ENCODE assay signal across 11 mouse cellular contexts in genomic region chr6:31197631-31198338, GRCm38 (mm10).
DNase-seq lines count a peak whose midpoint lies in the region; ATAC-seq lines count a peak whose summit lies in the region.
"Had no signal": no experiment of that assay in that cellular context is flagged by ENCODE, and none has a peak within 500 bp of the region (broad histone marks: within the 10 kb centered on the region; RNA-seq: fewer than 3 reads in every experiment).

No protein-coding gene starts in this region.

- intact Hi-C loops in left cerebral cortex, postnatal 25 days (cut with DNase I) = loop anchor here (2.0 to 5.0 kb wide), 2 partner anchors 19 to 255 kb away; no protein-coding TSS in a partner anchor

- H3K4me3 ChIP-seq in midbrain, embryonic 11.5 days (ENCODE audit: low read depth, low read length) = no peak overlapping the region
- no peak overlapping the region for H3K4me3 ChIP-seq in midbrain, embryonic 16.5 days (ENCODE audit: low read depth, low read length)
- H3K4me3 ChIP-seq: limb, embryonic 15.5 days; neural tube, embryonic 12.5 days had no signal

- H3K27ac ChIP-seq in midbrain, embryonic 11.5 days (ENCODE audit: low read depth, low read length) = no peak overlapping the region
- H3K27ac ChIP-seq in midbrain, embryonic 16.5 days (ENCODE audit: low read length) = no peak overlapping the region
- H3K27ac ChIP-seq: limb, embryonic 15.5 days; neural tube, embryonic 12.5 days had no signal

- no peaks in the 10 kb centered on the region for H3K4me1 ChIP-seq in midbrain, embryonic 11.5 days (ENCODE audit: control insufficient read depth, insufficient read depth, low read length)
- no peaks in the 10 kb centered on the region for H3K4me1 ChIP-seq in midbrain, embryonic 16.5 days (ENCODE audit: control insufficient read depth, insufficient read depth, low read length)
- H3K4me1 ChIP-seq: limb, embryonic 15.5 days; neural tube, embryonic 12.5 days had no signal

- no peaks in the 10 kb centered on the region for H3K9me3 ChIP-seq in midbrain, embryonic 11.5 days (ENCODE audit: control insufficient read depth, low read length)
- no peaks in the 10 kb centered on the region for H3K9me3 ChIP-seq in midbrain, embryonic 16.5 days (replicated peaks; ENCODE audit: control insufficient read depth, low read length, poor library complexity, severe bottlenecking)
- H3K9me3 ChIP-seq: limb, embryonic 15.5 days; neural tube, embryonic 12.5 days had no signal

- no peak overlapping the region for H3K9ac ChIP-seq in midbrain, embryonic 11.5 days (ENCODE audit: low read length)
- H3K9ac ChIP-seq in midbrain, embryonic 16.5 days (ENCODE audit: low read depth, low read length) = no peak overlapping the region
- H3K9ac ChIP-seq: limb, embryonic 15.5 days; neural tube, embryonic 12.5 days had no signal

- H3K4me2 ChIP-seq in midbrain, embryonic 11.5 days = no peak overlapping the region
- no peak overlapping the region for H3K4me2 ChIP-seq in midbrain, embryonic 16.5 days (ENCODE audit: low read length)
- H3K4me2 ChIP-seq: limb, embryonic 15.5 days; neural tube, embryonic 12.5 days had no signal

- H3K27me3 ChIP-seq in midbrain, embryonic 11.5 days (ENCODE audit: control insufficient read depth, insufficient read depth, low read length) = no peaks in the 10 kb centered on the region
- H3K27me3 ChIP-seq in midbrain, embryonic 16.5 days (ENCODE audit: control insufficient read depth, insufficient read depth, low read depth, low read length) = no peaks in the 10 kb centered on the region
- H3K27me3 ChIP-seq: limb, embryonic 15.5 days; neural tube, embryonic 12.5 days had no signal

- 57% methylated on average over 4 of the region's 4 CpGs for WGBS in midbrain, embryonic 11.5 days
- 63% methylated on average over 4 of the region's 4 CpGs for WGBS in midbrain, embryonic 16.5 days

- H3K36me3 ChIP-seq in midbrain, embryonic 11.5 days (ENCODE audit: control insufficient read depth, insufficient read depth, low read length) = no peaks in the 10 kb centered on the region
- no peaks in the 10 kb centered on the region for H3K36me3 ChIP-seq in midbrain, embryonic 16.5 days (ENCODE audit: control insufficient read depth, insufficient read depth, low read length)
- H3K36me3 ChIP-seq: limb, embryonic 15.5 days; neural tube, embryonic 12.5 days had no signal

- ATAC-seq in frontal cortex, adult (ENCODE audit: low TSS enrichment) = 0 out of 2 replicates have a peak, but pooled peaks have one; percentile 5
- ATAC-seq in midbrain, embryonic 11.5 days (ENCODE audit: low FRiP score) = no peak
- ATAC-seq in midbrain, embryonic 16.5 days = no peak
- peak; percentile 44; the same call in 1 of the 2 replicates for ATAC-seq in megakaryocyte progenitor cell, adult 5-6 weeks (replicated peaks; ENCODE audit: poor library complexity)

- no peak for DNase-seq in frontal cortex, adult 2 months (ENCODE audit: extremely low spot score in 1 of 2, low spot score in 1 of 2)
- peak; percentile 87 for DNase-seq in midbrain, embryonic 11.5 days (ENCODE audit: low spot score, missing footprints)
- peak; percentile 58 for DNase-seq in cerebellum, adult 11 months
- DNase-seq in right cerebral cortex, postnatal 36 days (ENCODE audit: low spot score in 2 of 2) = no peak
- no peak for DNase-seq in left cerebral cortex, postnatal 25 days (ENCODE audit: low spot score in 2 of 2)
- DNase-seq: heart, postnatal 4 days had no signal

Comparison
In these comparisons a context has a peak if more than half of its experiments do, and no peak if none do; other contexts are left out.
1. ATAC-seq: peak in frontal cortex, adult (single experiment) and megakaryocyte progenitor cell, adult 5-6 weeks (single experiment); none in midbrain, embryonic 11.5 days (single experiment) and midbrain, embryonic 16.5 days (single experiment).
2. DNase-seq: peak in midbrain, embryonic 11.5 days (single experiment) and cerebellum, adult 11 months (single experiment); none in frontal cortex, adult 2 months (0 of 2), right cerebral cortex, postnatal 36 days (0 of 2) and left cerebral cortex, postnatal 25 days (0 of 2).